Mouse (Mus musculus) thymus, adult 2 months (tissue): ENCODE measurements around the gene Galnt10. TPM values are rescaled to one million over a fixed set of nuclear protein-coding genes. Genes with fewer than 3 reads are reported as not detected.

Source experiments
- DNase-seq: peaks from one replicate; pipeline ENCODE4 v3.0.0; 2021
- H3K27ac ChIP-seq: fragments of 200-500 bp; 2 replicates; pipeline ENCODE4 v1.5.1; 2012; ENCODE audit warnings: low read length, control low read depth; ENCODE audit not compliant: control insufficient read depth, insufficient read depth
- H3K27me3 ChIP-seq: fragments of 200-500 bp; 2 replicates; pipeline ENCODE4 v1.6.1; 2012; ENCODE audit warnings: mild to moderate bottlenecking, low read length, moderate library complexity, mixed read lengths; ENCODE audit not compliant: control insufficient read depth, insufficient read depth
- H3K36me3 ChIP-seq: fragments of 200-500 bp; 2 replicates; pipeline ENCODE4 v1.6.1; 2012; ENCODE audit warnings: mild to moderate bottlenecking, low read length, moderate library complexity; ENCODE audit not compliant: control insufficient read depth, insufficient read depth
- H3K4me1 ChIP-seq: fragments of 200-500 bp; replicated peaks from 2 replicates; pipeline ENCODE4 v1.6.1; 2012; ENCODE audit warnings: low read length; ENCODE audit not compliant: control insufficient read depth, insufficient read depth
- H3K4me3 ChIP-seq: fragments of 200-500 bp; 2 replicates; pipeline ENCODE4 v1.5.1; 2012; ENCODE audit warnings: mild to moderate bottlenecking, low read length, control low read depth, moderate library complexity; ENCODE audit not compliant: control insufficient read depth, insufficient read depth
- CTCF ChIP-seq: fragments of 200-500 bp; IDR thresholded peaks from 2 replicates; pipeline ENCODE4 v1.5.1; 2012; ENCODE audit warnings: mild to moderate bottlenecking, control low read depth, low read length, moderate library complexity, borderline replicate concordance; ENCODE audit not compliant: control insufficient read depth, poor library complexity, insufficient read depth; ENCODE audit errors: extremely low read depth
- POLR2A ChIP-seq: fragments of 200-500 bp; IDR thresholded peaks from 2 replicates; pipeline ENCODE4 v1.6.1; 2012; ENCODE audit warnings: mild to moderate bottlenecking, low read length, control low read depth, moderate library complexity; ENCODE audit not compliant: control insufficient read depth, poor library complexity, insufficient read depth; ENCODE audit errors: extremely low read depth
- WGBS: fragments of 180-500 bp; shearing (Covaris S2); methylation state at CpG from one replicate; pipeline ENCODE4 v1.1.7; 2018; 5-methylcytosine and 5-hydroxymethylcytosine counted together
- polyA plus RNA-seq: library from polyadenylated mRNA; depleted of rRNA; stranded (reverse); fragments of >200 nt; gene quantifications from 2 replicates; pipeline ENCODE4 v1.2.3, GENCODE M21; 2012

Galnt10 gene
- polyA plus RNA-seq, 1 experiment, result 28.0 TPM

- WGBS, result 94% methylated on average over 3 of the region's 3 CpGs
- Histone ChIP-seq H3K27me3 (no peaks in the 10 kb centered on the region), H3K4me1 (peaks cover 66% of the 10 kb centered on the region), H3K27ac (no peak overlapping the region), H3K36me3 (no peaks in the 10 kb centered on the region), H3K4me3 (no peak overlapping the region)
- DNase-seq, result no peak
- TF ChIP-seq CTCF (no peak), POLR2A (no peak)
Observed at GRCm38 (mm10) chr11:57658214-57658613, 13.0 kb downstream of the Galnt10 start.

- no peaks in the 10 kb centered on the region for H3K36me3 ChIP-seq
- WGBS, result 95% methylated on average over 6 of the region's 6 CpGs
Observed at GRCm38 (mm10) chr11:57658751-57659150, 13.5 kb downstream of the Galnt10 start.

GRCm38 (mm10) chr11:57660156-57660555 is 14.9 kb downstream of the Galnt10 start:
- Histone ChIP-seq H3K4me1 (peaks cover 61% of the 10 kb centered on the region), H3K27ac (no peak overlapping the region), H3K36me3 (no peaks in the 10 kb centered on the region), H3K27me3 (no peaks in the 10 kb centered on the region), H3K4me3 (no peak overlapping the region)
- no peak for TF ChIP-seq POLR2A
- 97% methylated on average over 4 of the region's 4 CpGs for WGBS
- no peak for DNase-seq

More at GRCm38 (mm10) chr11:57658751-57659150, 13.5 kb downstream of the Galnt10 start:
- TF ChIP-seq CTCF, result no peak
- no peak for TF ChIP-seq POLR2A
- Histone ChIP-seq H3K27ac (no peak overlapping the region), H3K4me1 (peaks cover 66% of the 10 kb centered on the region), H3K27me3 (no peaks in the 10 kb centered on the region), H3K4me3 (no peak overlapping the region)
- DNase-seq, result no peak

GRCm38 (mm10) chr11:57660814-57661213 is 15.6 kb downstream of the Galnt10 start:
- Histone ChIP-seq H3K4me1 (peaks cover 59% of the 10 kb centered on the region), H3K27ac (no peak overlapping the region), H3K27me3 (no peaks in the 10 kb centered on the region), H3K4me3 (no peak overlapping the region), H3K36me3 (no peaks in the 10 kb centered on the region)
- DNase-seq, result peak; percentile 54
- TF ChIP-seq CTCF (no peak), POLR2A (no peak)
- 10% methylated on average over 5 of the region's 5 CpGs for WGBS

GRCm38 (mm10) chr11:57661492-57662229 is 16.4 kb downstream of the Galnt10 start:
- TF ChIP-seq CTCF, result no peak
- H3K27me3 ChIP-seq, result no peaks in the 10 kb centered on the region
- H3K4me3 ChIP-seq, result no peak overlapping the region
- H3K27ac ChIP-seq, result peak overlapping the region; percentile 4; the same call in 1 of the 2 replicates
- H3K36me3 ChIP-seq, result no peaks in the 10 kb centered on the region
- peaks cover 60% of the 10 kb centered on the region for H3K4me1 ChIP-seq
- no peak for DNase-seq
- WGBS, result 84% methylated on average over 19 of the region's 19 CpGs

- Histone ChIP-seq H3K27me3 (no peaks in the 10 kb centered on the region), H3K27ac (no peak overlapping the region), H3K36me3 (no peaks in the 10 kb centered on the region), H3K4me3 (no peak overlapping the region), H3K4me1 (peaks cover 62% of the 10 kb centered on the region)
- TF ChIP-seq CTCF, result no peak
- TF ChIP-seq POLR2A, result no peak
- DNase-seq, result no peak
- 93% methylated on average over 4 of the region's 4 CpGs for WGBS
Observed at GRCm38 (mm10) chr11:57662231-57662630, 17.0 kb downstream of the Galnt10 start.

- Histone ChIP-seq H3K27ac (no peak overlapping the region), H3K4me1 (peaks cover 67% of the 10 kb centered on the region), H3K36me3 (no peaks in the 10 kb centered on the region), H3K27me3 (no peaks in the 10 kb centered on the region), H3K4me3 (no peak overlapping the region)
- TF ChIP-seq CTCF (no peak), POLR2A (no peak)
- DNase-seq, result no peak
- 88% methylated on average over 12 of the region's 12 CpGs for WGBS
Observed at GRCm38 (mm10) chr11:57663271-57663670, 18.0 kb downstream of the Galnt10 start.
